Mouse (Mus musculus): ENCODE measurements around the gene Fbxw10.

The Fbxw10 gene

DNA sequence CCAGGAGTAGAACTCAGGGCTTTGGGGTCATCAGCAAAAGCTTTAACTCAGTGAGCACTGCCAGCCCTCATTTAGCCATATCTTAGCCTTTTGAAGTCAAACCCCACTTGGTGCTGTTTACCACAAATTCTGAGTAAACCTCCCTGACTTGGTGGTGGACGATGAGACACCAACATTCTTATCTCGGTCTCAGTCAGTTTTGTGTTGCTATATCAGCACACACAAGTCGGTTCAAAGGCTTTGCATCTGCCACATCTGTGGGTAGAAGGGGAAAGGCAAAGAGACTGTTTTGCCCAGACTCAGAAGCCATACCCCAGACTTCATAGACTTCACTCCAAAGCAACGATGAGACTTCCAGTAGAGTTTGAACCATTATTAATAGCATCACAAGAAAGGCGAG lies 2.3 kb upstream of the Fbxw10 start:
- DNase-seq (ENCODE audit: low spot score) = no peak

GRCm38 (mm10) chr11:62845730-62846129 lies 1.1 kb upstream of the Fbxw10 start:
- no peak for DNase-seq (ENCODE audit: low spot score)

DNA sequence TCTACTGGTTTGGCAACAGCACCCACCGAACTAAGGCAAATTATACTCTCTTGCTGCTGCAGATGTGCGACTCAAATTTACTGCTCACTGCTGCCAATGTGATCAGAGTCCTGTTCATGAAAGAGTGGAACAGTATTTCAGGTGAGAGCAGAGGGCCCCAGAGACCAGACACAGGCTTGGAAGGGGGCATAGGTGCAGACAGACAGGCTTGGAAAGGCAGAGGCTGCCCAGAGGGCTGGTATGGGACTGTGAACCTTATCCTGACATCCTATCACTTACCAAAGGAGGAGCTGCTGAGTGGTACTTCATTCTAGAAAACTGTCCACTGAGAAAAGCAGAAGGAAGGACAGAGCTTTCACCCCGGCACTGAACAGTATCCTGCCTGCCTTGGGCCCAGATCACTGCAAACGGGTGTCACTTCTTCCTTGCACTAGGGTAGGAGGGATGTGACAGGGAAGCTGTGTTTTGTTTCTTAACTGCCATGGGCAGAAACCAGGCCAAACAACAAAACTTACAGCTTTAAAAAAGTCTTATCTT lies 854 bp downstream of the Fbxw10 start:
- no peak for DNase-seq (ENCODE audit: low spot score)

- no peak for DNase-seq (ENCODE audit: low spot score)
Observed at GRCm38 (mm10) chr11:62848301-62848700, 1.4 kb downstream of the Fbxw10 start.

GRCm38 (mm10) chr11:62851199-62851598 lies 4.3 kb downstream of the Fbxw10 start:
- DNase-seq (ENCODE audit: low spot score) = no peak

DNA sequence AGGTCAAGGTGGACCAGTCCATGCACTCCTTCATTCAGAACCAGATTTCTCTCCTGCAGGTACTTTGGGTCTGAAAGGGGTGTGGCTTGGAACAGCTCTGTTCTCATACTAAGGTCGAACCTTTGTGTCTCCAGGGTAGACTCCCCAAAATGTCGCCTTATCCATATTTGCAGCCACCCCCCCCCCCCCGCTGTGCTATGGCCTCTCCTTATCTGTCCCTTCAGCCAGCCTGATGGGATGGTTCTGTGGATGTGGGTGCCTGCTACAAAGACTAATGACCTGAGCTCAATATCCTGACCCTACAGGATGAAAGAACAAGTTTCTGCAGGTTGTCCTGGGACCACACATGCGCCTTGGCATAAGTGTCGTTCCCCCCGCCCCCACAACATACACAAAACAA lies 6.5 kb downstream of the Fbxw10 start:
- no peak for DNase-seq (ENCODE audit: low spot score)

DNA sequence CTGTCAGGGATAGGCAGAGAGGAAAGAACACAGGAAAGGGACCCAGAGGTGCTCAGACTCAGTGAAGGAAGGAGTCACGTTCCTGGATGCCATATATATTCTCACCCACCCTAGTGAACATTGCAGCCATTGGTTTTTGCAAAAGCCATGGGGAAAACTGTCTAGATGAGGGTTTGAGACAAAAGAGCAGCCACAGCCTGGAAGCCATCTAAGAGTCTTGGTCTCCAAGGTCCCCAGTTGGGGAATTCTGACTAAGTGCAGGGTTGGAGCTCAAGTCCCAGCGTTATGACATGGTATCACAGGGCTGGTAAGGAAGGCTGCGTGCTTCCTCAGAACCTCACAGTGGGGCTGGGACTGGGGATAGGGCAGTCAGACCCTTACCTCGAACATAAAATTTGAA lies 18.7 kb downstream of the Fbxw10 start:
- no peak for DNase-seq (ENCODE audit: low spot score)

- DNase-seq (ENCODE audit: low spot score) = no peak
Observed at GRCm38 (mm10) chr11:62866685-62867084, 19.8 kb downstream of the Fbxw10 start.

- DNase-seq (ENCODE audit: low spot score) = no peak
Observed at GRCm38 (mm10) chr11:62869201-62869600, 22.3 kb downstream of the Fbxw10 start.

DNA sequence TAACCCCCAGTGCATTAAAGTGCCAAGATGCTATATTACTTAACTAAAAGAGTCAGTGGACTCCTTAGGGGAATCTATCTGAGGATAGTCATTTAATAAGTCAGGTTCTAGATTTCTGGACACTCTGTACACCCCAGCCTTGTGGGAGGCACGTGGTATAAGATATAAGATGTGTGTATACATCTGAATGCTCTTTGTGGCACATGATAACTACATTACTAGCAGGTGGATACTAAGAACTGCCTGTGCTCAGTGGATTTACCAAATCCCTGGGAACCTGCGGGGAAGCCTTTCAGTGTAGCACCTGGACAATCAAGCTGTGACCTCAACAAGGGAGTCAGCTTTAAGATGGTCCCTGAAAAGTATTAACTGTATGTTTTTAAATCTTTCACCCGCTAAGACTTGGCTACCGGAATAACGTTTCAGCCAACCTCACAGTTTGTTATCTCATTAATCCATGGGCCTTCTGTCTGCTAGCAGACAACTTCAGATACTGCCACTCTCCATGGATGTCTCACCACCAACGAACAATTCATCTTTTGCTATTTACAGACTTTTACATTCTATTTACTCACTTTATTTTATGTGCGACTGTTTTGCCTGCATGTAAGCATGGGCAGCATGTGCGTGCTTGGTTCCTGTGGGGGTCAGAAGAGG lies 23.0 kb downstream of the Fbxw10 start:
- DNase-seq (ENCODE audit: low spot score) = no peak

DNA sequence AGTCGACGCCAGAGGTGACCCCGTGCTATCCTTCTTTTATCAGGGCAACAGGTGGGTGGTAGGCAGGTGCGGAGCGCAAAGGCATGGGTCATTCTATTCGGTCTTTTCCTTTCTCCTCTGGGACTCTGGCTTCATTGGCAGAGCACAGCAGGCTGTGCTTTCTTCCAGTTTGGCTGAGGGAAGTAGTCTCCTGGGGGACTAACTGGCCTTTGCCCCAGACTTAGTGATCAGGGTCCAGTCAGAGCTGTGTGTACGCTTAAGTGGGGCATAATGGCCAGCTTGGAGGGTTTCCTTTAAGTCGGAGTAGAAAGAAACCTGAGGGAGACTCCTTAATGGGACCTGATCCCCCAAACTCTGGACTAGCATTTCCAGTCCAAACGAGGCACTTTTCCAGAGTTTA lies 26.6 kb downstream of the Fbxw10 start:
- DNase-seq (ENCODE audit: low spot score) = no peak

DNA sequence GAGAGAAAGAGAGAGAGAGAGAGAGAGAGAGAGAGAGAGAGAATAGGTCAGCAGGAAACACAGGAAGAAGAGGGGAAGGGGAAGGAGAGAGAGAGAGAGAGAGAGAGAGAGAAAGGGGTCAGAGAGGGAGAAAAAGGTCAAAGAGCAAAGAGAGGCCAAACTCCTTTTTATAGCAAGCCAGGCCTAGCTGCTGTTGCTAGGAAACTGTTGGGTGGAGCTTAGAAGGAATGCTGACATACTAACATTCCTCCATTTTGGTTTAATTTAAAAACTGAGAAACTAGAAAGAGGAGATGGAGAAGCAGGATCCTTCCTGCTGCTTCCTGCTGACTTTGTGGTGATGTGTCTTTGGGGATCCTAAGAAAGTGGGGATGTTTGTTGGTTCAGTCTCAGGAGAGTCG lies 28.8 kb downstream of the Fbxw10 start:
- no peak for DNase-seq (ENCODE audit: low spot score)

DNA sequence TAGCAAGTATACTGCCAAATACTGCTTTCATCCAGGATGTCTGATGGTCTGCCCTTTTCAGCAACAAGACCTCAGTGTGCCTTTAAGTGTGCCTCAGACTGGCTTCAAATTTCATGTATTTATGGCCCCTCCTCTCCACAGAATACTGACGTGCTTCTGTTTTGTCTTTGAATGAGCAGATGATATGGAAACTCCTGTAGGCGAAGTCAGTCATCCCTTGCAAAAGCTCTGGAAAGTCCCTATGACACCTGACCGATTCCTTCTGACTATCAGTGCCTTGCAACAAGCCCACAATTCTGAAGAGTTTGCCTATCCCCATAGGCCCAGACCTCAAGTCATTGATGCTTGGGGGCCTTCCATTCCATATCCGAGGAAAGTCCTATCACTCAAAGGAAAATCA lies 29.6 kb downstream of the Fbxw10 start:
- no peak for DNase-seq (ENCODE audit: low spot score)

- no peak for DNase-seq (ENCODE audit: low spot score)
Observed at GRCm38 (mm10) chr11:62877391-62877790, 30.5 kb downstream of the Fbxw10 start.

DNA sequence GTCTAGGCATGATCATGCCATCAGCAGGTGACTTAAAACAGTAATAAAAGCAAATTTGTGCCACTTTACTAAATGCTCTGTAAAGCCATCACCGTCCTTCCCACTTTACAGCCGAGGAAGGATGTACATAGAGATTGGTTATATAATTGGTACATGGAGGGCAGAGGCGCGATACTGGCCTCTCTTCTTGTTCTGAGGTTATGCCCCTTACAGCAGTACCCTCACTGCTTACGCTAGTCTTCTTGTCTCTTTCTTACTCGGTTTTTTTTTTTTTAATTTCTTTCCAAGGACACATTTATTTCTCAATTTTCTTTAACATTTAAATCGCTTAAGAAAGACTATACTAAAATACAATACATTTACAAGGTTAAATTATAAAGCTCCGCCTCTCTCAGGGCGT lies 31.9 kb downstream of the Fbxw10 start:
- DNase-seq (ENCODE audit: low spot score) = no peak

- peak; percentile 90 for DNase-seq (ENCODE audit: low spot score)
Observed at GRCm38 (mm10) chr11:62879220-62880048, 32.6 kb downstream of the Fbxw10 start, which contains the start of gene Tvp23b. TSS of gene Tvp23b (plus strand) at chr11:62879455.

DNA sequence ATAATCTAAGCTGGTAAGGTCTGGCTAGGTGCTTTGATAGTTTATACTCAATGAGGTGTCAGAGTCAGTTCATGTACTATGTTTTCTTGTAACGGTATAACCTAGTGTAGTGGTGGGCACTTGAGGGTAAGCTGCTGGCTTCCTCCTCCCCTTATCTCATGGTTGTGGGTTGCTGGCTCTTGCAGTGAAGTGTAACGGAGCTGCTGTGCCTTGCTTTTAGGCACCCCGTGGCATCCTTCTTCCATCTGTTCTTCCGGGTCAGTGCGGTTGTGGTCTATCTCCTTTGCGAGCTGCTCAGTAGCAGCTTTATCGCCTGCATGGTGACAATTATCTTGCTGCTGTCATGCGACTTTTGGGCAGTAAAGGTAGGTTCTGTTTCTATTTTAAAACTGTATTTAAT lies 36.5 kb downstream of the Fbxw10 start:
- no peak for DNase-seq (ENCODE audit: low spot score)

- no peak for DNase-seq (ENCODE audit: low spot score)
Observed at GRCm38 (mm10) chr11:62885323-62885722, 38.5 kb downstream of the Fbxw10 start.

GRCm38 (mm10) chr11:62890796-62891195 lies 43.9 kb downstream of the Fbxw10 start:
- no peak for DNase-seq (ENCODE audit: low spot score)

- no peak for DNase-seq (ENCODE audit: low spot score)
Observed at GRCm38 (mm10) chr11:62891763-62892162, 44.9 kb downstream of the Fbxw10 start.

DNA sequence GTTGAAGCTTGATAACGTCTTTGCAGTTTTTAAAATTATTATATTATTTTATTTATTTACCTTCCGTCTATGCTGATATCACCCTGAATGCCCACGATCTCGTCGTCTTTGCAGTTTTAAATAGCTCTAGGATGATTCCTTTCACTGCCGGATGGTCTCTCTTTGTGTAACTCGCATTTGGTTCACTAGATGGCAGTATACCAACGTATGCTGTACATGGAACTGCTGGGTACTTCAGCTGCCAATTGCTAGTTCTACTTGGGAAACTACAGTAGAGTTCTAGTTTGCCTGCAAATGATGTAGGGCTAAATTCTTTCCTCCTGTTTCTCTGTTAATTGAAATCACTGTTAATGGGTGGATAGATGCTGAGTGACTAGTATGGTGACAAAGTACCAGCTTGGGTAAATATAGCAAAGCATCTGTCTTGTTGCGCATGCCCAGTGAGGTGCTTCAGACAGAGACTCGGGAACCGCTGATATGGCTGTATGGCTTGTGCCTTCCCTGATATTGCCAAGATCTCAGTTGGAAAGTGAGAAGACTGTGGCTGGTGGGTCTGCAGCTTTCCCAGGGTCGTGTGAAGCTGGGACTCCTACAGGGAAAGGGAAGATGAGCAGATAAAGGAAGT lies 54.9 kb downstream of the Fbxw10 start:
- DNase-seq (ENCODE audit: low spot score) = peak; percentile 97

GRCm38 (mm10) chr11:62903871-62904495 lies 57.1 kb downstream of the Fbxw10 start:
- no peak for DNase-seq (ENCODE audit: low spot score)
